Mouse (Mus musculus) right cerebral cortex, postnatal 14 days (tissue): Measurements from ENCODE around the gene Kmt5a.
"Not testable (repeated sequence)": the region's sequence is repeated elsewhere in the genome, so short reads cannot be mapped to it uniquely, and the experiment has no call there.

ENCODE experiments used
- DNase-seq: peaks from one replicate; pipeline ENCODE4 v3.0.0; 2022

The Kmt5a gene

DNA sequence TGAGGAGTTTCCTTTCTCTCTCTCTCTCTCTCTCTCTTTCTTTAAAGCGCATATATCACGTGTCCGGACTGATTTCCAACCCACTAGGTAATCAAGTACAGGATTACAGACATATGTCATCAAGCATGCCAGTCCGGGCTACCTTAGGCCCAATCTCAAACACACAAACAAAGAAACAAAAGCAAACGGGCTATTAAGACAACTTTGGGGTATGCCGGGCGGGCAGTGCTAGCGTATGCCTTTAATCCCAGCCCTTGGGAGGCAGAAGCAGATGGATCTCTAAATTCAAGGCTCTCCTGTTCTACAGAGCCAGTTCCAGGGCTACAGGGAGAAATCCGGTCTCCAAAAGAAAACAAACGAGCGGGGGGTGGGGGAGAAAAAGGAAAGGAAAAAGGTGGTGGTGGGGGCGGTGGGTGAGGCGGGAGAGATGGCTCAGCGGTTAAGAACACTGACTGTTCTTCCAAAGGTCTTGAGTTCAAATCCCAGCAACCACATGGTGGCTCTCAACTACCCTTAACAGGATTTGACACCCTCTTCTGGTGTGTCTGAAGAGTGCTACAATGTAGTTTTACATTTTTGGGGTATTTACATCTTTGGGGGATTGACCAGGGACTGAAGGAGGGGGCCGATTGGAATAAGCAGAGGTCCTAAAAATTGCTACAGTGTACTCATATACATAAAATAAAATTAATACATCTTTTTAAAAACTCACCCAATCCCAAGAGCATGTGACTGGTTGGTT, 44.1 kb downstream of the Kmt5a start:
- DNase-seq: no peak

DNA sequence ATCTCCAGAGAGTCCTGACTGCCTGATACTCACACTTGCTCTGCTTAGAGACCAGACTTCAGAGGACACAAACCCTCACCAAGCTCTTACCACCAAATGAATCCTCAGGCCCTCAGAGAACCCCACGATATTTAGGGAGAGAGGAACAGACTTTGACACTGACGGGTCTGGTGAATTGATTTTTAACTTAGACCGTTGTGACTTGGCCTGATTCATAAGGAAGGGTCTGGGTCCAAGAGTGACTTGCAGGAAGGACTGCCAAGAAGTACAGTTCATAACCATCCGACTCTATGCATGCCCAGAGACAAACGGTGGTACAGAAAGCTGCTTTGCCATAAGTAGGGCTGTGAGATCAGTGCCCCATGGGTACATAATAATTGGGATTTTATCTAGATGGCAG, 45.9 kb downstream of the Kmt5a start:
- DNase-seq: no peak

DNA sequence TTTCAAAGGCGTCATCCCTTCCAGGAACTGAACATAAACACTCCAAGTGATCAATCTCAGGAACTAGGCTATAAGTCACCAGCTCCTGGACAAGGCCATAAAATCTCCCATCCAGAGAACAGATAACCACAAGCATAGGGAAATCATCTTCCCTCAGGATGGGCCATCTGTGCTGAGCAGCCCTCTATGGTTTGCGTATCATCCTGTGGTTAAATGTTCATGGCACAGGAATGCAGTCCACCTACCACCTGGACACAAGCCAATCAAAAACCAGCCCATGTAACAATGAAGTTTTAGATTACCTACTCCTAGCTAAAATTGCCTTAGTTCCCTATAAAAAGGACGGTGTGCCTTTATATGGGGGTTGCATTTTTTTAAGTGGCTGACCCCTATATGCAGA, 49.2 kb downstream of the Kmt5a start:
- DNase-seq: no peak

DNA sequence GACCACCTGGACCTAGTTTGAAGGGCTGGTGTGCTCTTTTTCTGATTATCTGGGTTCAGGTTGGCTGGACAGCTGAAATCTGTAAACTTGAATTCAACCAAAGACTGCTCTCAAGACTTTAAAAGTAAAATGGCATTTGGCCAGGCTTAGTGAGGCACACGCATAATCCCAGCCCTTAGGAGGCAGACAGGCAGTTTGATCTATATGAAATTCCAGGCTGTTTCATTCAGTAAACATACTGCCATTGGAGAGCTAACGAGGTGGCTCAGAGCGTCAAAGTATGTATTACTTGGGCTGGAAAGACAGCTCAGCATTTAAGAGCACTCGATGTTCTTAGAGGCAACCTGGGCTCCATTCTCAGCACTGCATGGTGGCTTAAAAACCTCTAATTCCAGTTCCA, 52.0 kb downstream of the Kmt5a start:
- no peak for DNase-seq

DNA sequence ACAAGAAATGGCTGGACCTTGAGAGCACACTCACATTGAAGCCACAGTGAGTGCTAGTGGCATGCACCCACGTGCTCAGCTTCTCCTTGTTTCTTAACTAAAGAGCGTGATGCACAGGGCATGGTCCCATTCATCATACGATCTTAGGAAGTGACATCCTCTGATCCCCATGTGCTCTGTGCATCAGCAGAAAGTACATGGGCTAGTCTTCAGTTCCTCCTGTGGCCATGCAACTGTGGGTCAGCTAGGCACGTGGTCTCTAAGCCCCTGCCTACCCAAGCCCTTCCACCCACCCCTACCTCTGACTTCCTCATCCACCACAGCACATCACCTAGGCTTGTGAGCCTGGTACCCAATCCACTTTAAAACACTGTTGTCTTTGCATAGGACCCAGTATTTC, 52.9 kb downstream of the Kmt5a start:
- DNase-seq: no peak

DNA sequence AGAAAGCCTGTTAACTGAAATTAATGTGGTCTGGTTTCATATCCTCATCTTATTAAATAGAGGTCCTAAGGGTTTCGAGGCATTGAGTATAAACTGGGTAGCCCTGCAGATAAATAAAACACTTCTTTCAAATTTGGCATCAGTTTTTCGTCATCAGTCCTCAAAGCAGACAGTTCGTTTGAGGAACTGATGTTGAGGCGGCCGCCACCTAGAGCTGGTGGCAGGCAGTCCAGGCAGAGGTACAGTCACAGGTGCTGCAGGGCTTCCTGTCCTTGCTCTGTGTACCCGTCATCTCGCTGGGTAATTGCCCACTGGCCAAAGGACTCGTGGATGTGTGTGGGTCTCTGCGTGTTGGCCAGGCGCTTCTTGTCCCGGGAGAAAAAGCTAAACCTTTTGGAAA, 53.7 kb downstream of the Kmt5a start:
- no peak for DNase-seq

DNA sequence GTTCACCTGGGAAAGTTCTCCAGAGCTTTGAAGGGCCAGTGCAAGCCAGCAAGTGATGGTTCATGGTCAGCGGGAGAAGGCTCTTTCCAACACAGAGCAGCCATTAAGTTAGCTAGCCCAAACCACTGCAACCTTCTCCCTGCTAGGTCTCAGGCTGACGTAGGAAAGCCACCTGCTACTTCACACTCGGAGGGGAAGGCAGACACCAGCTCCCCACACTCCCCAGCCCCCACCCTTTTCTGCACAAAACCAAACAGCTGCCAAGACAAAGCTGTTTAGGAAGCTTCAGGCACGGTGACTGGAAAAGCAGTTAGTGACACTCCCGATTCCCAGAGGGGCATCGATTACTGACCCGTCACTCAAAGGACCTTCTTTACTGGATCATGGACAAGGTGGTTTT, 55.8 kb downstream of the Kmt5a start:
- peak; percentile 44 for DNase-seq

DNA sequence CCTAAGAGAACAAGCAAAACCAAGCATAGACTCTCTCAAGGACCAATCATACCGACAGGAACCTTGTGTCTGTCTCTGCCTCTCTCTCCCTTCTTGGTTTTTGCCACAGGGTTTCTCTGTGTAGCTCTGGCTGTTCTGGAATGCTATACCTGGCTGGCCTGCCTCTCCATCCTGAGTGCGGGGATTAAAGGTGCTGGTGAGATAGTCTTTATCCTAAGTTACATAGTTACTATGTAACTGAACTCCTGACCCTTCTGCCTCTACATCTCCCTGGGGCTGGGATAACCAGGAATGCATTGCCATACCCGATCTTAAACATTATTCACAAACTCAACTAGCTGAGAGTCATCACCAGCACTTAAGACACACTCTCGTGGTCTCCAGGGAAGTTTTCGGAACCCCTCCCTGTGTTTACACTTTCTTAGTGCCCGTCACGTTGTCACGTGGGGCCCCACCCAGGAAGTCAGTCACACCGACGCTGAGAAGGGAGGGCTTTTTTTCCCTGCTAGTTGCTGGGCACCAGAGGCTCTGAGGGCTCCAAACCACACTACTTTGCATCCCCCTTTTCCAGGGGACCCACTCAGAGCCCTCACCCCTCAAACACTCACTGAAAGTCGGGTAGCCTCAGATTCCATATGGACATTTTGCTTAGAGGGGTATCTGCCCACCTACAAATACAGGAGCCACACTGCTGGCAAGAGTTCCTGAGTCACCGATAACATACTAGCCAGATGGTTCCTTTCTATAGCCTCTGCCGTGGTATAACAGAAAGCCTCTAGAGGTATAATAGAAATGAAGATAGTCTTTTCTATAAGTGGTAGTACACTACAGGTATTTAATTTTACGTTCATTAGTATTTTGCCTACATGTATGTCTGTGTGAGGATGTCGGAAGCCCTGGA, 57.1 kb downstream of the Kmt5a start:
- DNase-seq: no peak

DNA sequence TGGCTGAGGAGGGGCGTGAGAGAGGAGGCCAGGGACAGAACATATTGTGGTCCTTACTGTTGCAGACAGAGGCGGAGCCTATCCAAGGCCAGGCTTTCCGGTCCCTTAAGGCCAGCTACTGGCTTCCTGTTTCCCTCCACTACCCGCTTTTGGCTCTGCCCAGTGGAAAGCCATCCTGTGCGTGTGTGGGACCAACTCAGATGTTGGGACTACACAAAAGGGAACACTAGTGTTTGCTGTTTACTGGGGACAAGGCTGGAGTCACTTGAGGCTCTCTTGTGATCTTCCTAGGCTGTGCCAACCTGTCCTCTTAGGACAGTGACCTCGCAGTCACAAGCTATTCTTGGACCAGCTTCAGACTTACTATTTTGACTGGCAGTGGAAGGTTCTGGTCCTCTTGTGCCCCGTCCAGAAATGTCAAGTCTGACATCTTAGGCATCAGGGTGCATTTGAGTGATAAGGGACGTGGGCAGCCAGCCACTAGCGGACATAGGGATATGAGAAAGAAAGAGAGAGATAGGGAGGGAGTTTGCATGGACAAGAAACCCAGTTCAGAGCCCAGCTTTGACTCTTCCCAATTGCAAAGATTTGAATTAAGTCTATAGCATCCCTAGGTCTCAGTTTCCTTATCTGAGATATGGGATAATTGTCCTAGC, 58.6 kb downstream of the Kmt5a start:
- peak; percentile 34 for DNase-seq

DNA sequence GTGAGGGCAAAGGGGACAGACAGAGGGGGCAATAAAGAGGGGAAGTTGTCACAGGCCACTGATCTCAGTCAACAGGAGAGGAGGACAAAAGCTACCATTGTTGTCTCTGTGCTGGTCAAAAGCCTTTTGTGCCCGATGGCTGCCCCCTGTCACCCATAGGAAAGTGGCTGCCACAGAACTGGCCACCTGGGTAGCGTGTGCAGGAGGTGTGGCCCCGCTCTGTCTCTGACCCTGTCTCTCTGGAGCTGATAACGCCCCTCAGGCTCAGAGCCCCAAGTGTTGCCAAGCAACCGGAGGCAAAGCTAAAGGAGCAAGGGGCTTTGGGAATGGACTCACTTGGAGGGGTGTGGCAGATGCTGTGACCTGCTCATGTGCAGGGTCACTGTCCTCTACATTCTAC, 59.3 kb downstream of the Kmt5a start:
- no peak for DNase-seq

DNA sequence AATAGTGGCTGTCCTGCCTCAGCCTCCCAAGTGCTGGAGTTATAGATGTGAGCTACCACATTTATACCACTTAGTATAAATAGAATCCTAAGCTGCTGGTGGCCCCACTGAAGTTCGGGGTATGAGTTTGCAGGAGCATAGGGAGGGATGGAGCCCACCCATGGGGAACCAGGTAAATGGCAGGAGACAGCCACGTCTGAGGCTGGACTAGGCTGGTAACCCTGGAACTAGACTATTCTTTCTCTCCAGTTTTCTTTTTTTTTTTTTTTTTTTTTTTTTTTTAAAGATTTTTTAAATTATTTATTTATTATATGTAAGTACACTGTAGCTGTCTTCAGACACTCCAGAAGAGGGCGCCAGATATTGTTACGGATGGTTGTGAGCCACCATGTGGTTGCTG, 60.3 kb downstream of the Kmt5a start:
- not testable (repeated sequence) for DNase-seq

DNA sequence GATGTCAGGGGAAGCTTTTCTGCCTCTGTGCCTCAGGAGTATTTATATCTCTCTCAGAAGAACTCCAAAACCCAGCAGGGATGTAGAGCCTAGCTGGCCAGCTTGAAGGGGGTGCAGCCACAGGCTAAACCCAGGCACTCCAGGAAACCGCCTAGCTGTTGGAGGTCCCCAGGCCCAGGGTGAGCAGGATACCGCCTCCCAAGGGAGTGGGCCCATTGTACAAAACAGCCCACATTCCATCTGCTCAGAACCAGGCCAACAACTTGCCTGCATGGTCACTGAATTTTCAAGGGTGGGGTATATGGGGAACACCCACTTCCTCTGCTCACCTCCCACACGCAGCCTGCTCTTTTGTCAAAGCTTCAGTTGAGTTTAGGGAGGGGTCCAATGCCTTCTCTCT, 60.8 kb downstream of the Kmt5a start:
- DNase-seq: no peak

DNA sequence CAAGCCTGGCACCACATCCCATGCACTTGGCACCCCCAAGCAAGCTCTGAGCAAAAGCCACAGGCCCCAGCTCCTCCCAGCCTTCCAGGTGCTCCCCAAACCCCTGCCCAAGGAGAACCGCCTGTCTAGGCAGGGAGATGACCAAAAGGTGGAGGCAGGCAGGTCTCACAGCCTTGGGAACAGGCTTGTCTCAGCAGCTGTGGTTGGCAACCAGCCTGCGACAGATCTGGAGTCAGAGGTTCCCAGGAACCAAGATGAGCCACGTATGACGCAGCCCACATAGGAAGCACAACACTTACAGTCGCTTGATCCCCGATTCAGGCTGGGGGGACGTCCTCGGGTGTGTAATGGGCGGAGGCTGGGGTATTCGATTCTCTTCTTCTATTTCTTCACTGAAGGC, 61.8 kb downstream of the Kmt5a start:
- DNase-seq: no peak

DNA sequence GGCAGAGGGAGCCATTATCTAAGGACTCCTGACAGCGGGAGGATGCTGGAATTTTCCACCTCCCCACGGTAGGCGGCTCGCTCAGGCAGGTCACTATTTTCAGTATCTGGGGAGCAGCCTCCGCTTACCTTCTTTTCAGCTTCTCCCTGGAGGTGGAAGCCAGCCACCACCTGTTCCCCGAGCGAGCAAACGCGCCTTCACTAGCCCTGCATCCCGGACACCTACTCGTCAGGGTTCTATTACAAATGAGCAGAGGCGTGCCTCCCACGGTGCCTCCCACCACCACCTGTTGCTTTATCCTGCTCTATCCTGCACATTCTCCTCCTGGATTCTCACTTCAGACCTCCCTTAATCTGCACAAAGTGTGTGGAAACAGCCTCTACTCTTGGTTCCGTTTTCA, 64.0 kb downstream of the Kmt5a start:
- DNase-seq: peak; percentile 61

DNA sequence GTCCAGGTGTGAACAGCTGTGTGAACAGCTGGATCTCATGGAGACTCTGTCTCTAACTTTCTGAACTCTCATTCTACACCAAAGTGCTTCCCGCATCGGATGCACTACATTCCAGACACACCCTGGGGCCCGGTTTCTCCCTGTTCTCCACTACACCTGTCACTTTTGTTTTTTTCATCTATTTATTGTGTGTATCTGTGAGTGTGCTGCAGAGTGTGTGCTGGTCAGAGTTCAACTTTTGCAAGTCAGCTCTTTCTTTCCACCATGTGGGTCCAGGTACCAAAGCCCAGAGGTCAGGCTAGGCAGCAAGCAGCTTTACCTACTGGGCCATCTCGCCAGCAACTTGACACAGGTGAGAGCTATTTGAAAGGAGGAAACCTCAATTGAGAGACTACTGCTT, 65.5 kb downstream of the Kmt5a start:
- no peak for DNase-seq

DNA sequence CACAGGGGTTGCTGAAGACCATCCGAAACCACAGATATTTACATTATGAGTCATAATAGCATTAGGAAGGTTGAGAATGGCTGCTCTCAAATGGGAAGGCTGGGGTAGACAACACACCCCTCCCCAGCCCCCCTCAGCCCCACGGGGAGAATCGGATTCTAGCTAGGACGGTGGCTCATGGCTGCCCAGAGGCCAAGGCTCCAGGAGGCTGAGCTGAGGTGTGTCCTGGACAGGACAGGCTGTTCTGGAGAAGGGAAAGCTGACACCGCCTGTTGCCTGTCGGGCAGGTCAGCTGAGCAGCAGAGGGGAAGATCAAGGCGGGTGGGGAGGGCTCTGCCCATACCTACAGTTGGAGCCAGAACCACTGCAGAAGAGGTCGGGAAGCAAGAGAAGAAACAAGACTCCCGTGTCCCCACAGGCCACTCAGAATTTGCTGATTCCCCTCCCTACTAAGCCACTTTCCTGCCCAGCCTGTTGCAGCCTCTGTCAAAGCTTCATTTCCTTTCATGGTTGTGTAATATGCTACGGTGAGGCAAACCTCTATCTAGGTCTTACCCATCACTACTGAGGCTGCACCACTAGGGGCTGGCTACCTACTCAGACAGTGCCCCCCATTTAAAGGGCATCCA, 67.1 kb downstream of the Kmt5a start:
- DNase-seq: no peak

DNA sequence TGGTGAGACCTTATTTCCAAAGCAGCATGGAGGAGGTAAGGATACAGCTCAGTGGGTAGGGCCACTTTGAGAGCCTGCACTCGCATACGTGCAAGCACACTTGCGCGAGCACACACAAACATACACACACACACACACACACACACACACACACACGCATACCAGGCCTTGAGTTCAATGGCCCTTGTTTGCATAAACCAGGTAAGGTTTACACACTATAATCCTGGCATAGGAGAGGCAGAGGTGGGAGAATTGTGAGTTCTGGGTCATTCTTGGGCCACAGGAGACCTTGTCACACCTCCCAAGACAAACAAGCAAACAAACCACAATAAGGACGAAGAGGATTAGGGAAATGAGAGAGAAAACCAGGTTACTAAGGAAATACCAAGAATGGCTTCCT, 69.5 kb downstream of the Kmt5a start:
- DNase-seq: no peak

DNA sequence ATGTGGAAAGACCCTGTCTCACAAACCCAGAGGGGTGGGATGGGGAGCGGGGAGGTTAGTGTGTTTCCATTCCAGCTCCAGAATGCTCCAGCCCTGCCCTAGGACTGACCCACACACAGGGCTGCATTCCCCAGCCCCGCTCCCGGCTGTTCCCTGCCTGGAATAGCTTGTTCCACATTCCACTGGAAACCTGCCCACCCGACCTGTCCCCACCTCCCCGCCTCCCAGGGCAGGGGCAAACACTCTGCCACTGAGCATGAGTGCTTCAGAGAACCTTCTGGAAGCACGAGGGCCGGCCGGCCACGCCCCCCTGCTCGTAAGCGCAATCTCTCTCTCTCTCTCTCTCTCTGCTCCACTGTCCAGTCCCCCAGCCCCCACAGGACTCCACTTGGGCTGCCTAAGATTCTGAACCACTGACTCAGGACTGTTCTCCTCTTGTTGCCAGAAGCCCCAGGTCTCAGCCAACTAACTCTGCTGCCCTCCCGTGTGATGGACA, 70.1 kb downstream of the Kmt5a start:
- no peak for DNase-seq

DNA sequence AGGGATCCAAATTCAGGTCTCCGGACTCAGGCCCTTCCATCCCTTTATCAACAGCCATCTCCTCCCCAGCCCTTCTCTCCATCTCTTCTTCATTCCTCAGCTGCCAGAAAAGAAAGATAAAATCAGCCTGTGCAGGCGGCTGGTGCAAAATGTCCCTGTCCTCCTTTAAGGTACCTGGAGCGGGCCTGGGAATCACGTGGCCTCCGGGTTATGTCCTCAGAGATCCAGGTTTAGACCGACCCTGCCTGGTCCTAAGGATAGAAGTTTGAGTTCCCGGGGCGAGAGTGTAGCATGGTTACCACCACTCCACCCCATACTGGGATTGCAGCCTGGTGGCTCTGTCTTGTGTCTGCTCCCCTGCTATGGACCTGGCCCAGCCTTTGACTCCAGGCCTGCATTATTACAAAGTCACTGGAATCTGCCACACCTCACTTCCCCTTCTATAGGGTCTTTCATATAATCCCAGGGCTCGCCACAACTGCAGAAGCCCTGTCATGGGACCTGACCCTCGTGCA, 70.9 kb downstream of the Kmt5a start:
- no peak for DNase-seq
